In genomic region chr2:68222227-68222873, GRCm38 (mm10) we compare ENCODE assay signal across 8 mouse cellular contexts.
DNase-seq lines count a peak whose midpoint lies in the region; ATAC-seq and TF ChIP-seq lines count a peak whose summit lies in the region.

No protein-coding gene starts in this region.

- no peaks in the 10 kb centered on the region for H3K27me3 ChIP-seq in lung, embryonic 14.5 days (ENCODE audit: insufficient read depth, low read length)
- H3K27me3 ChIP-seq in heart, embryonic 14.5 days (ENCODE audit: control insufficient read depth, insufficient read depth, low read length): no peaks in the 10 kb centered on the region
- no peaks in the 10 kb centered on the region for H3K27me3 ChIP-seq in limb, embryonic 14.5 days (ENCODE audit: control insufficient read depth, insufficient read depth, low read length)

- H3K9ac ChIP-seq in lung, embryonic 14.5 days: no peak overlapping the region
- no peak overlapping the region for H3K9ac ChIP-seq in heart, embryonic 14.5 days (ENCODE audit: low read length)
- H3K9ac ChIP-seq in limb, embryonic 14.5 days (ENCODE audit: low read depth, low read length, severe bottlenecking): no peak overlapping the region

- H3K4me3 ChIP-seq in lung, embryonic 14.5 days (ENCODE audit: low read depth, low read length): no peak overlapping the region
- H3K4me3 ChIP-seq in heart, embryonic 14.5 days (ENCODE audit: control insufficient read depth in 1 of 2, insufficient read depth in 1 of 2, low read depth in 1 of 2, low read length in 2 of 2): no peak overlapping the region
- no peak overlapping the region for H3K4me3 ChIP-seq in limb, embryonic 14.5 days (replicated peaks; ENCODE audit: low read length)

- TF ChIP-seq CTCF in lung, embryonic 14.5 days (IDR thresholded peaks at IDR 0.05; ENCODE audit: low read depth): no peak

- H3K4me2 ChIP-seq in lung, embryonic 14.5 days: no peak overlapping the region
- H3K4me2 ChIP-seq in heart, embryonic 14.5 days (ENCODE audit: low read length): no peak overlapping the region
- no peak overlapping the region for H3K4me2 ChIP-seq in limb, embryonic 14.5 days (replicated peaks; ENCODE audit: low read depth, low read length, severe bottlenecking)

- H3K9me3 ChIP-seq in lung, embryonic 14.5 days (ENCODE audit: low read depth, low read length): no peaks in the 10 kb centered on the region
- H3K9me3 ChIP-seq in heart, embryonic 14.5 days (ENCODE audit: control insufficient read depth, low read length): no peaks in the 10 kb centered on the region
- no peaks in the 10 kb centered on the region for H3K9me3 ChIP-seq in limb, embryonic 14.5 days (ENCODE audit: control insufficient read depth, low read length)

- WGBS in lung, embryonic 14.5 days: 52% methylated on average over 5 of the region's 5 CpGs
- WGBS in heart, embryonic 14.5 days: 36% methylated on average over 5 of the region's 5 CpGs
- 26% methylated on average over 5 of the region's 5 CpGs for WGBS in limb, embryonic 14.5 days

- H3K27ac ChIP-seq in lung, embryonic 14.5 days (ENCODE audit: low read depth): peak overlapping the region; percentile 37; the same call in 1 of the 2 replicates
- H3K27ac ChIP-seq in heart, embryonic 14.5 days (replicated peaks in 1 of 2; ENCODE audit: control insufficient read depth in 1 of 2, insufficient read depth in 1 of 2, low read depth in 2 of 2, low read length in 2 of 2): peak overlapping the region; percentile 51 to 77
- no peak overlapping the region for H3K27ac ChIP-seq in limb, embryonic 14.5 days (replicated peaks; ENCODE audit: low read depth, low read length)

- peak; percentile 44; the same call in 1 of the 2 replicates for ATAC-seq in lung, embryonic 14.5 days (ENCODE audit: insufficient read depth)
- ATAC-seq in heart, embryonic 14.5 days (ENCODE audit: insufficient number of reproducible peaks, insufficient read depth, low FRiP score, low read depth): no peak; the same call in 1 of the 2 replicates
- ATAC-seq in limb, embryonic 14.5 days (ENCODE audit: low FRiP score, low read depth): no peak

- H3K36me3 ChIP-seq in lung, embryonic 14.5 days (ENCODE audit: insufficient read depth): 0 out of 2 replicates have a peak, but pooled peaks cover 12% of the 10 kb centered on the region
- peaks cover 24% of the 10 kb centered on the region for H3K36me3 ChIP-seq in heart, embryonic 14.5 days (ENCODE audit: control insufficient read depth, insufficient read depth, low read length)
- H3K36me3 ChIP-seq in limb, embryonic 14.5 days (ENCODE audit: control insufficient read depth, insufficient read depth, low read length): peaks cover 5% of the 10 kb centered on the region

- peak; percentile 67 for DNase-seq in adrenal gland, adult 2 months
- no peak for DNase-seq in adrenal gland, postnatal 25 days
- no peak for DNase-seq in lung, embryonic 14.5 days
- DNase-seq in lung, postnatal 4 days: no peak
- peak; percentile 5 for DNase-seq in limb, embryonic 14.5 days (ENCODE audit: low spot score)
- DNase-seq in layer of hippocampus, adult 18-20 months (ENCODE audit: low spot score in 2 of 2): no peak
- DNase-seq in spleen, postnatal 10 days (ENCODE audit: low spot score in 2 of 2): no peak

- no peak for TF ChIP-seq POLR2A in limb, embryonic 14.5 days (IDR thresholded peaks at IDR 0.05; ENCODE audit: borderline replicate concordance, extremely low read depth, insufficient read depth, insufficient read length)

- no peaks in the 10 kb centered on the region for H3K4me1 ChIP-seq in lung, embryonic 14.5 days (ENCODE audit: insufficient read depth)
- H3K4me1 ChIP-seq in heart, embryonic 14.5 days (ENCODE audit: control insufficient read depth in 2 of 2, insufficient read depth in 2 of 2, low read length in 2 of 2): peaks cover 9 to 39% of the 10 kb centered on the region in 2 experiments
- peaks cover 14% of the 10 kb centered on the region for H3K4me1 ChIP-seq in limb, embryonic 14.5 days (ENCODE audit: control insufficient read depth, insufficient read depth, low read length)

Comparison
In these comparisons a context has a peak if more than half of its experiments do, and no peak if none do; other contexts are left out.
1. DNase-seq: peak in adrenal gland, adult 2 months (single experiment) and limb, embryonic 14.5 days (single experiment); none in adrenal gland, postnatal 25 days (single experiment), lung, embryonic 14.5 days (single experiment), lung, postnatal 4 days (0 of 2), layer of hippocampus, adult 18-20 months (0 of 2) and spleen, postnatal 10 days (0 of 2).